Mouse (Mus musculus) liver, postnatal 0 days (tissue): ENCODE data around the gene Fhl5.

Experiments
- CTCF ChIP-seq: sonication (generic); IDR thresholded peaks from 2 replicates; pipeline ENCODE4 v1.5.1; 2016; ENCODE audit warnings: antibody characterized with exemption, low read depth
- EP300 ChIP-seq: IDR thresholded peaks from 2 replicates; pipeline ENCODE4 v1.6.1; 2016; ENCODE audit warnings: antibody characterized with exemption, low read depth, mild to moderate bottlenecking

DNA sequence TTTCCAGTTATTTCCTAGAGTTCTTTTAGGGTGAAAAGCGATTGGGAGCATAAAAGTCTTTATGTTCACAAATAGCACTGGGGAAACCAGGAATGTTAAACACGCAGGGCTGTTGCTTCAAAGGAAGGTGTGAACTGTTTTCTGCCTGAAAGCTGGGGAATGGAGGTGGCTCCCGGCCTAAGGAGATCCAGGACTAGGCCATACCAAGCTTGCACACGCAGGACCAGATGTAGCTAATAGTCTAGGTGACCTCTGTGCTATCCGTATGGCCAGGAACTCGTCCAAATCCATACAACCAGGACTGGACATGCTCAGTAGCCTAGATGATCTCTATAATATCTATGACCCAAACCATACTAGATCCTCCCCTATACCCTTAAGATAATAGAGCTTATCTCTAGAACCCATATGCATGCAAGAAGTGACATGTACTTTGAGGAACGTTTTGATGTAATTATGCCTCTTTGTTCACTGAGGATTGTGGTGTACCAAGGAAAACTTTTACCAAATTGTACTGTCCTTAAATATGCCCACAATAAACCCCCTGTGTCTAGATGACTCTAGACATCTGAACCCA, 15.2 kb upstream of the Fhl5 start:
- TF ChIP-seq EP300 (no peak), CTCF (no peak)
